Mouse (Mus musculus): ENCODE measurements around the gene Rab39b.

The Rab39b gene

DNA sequence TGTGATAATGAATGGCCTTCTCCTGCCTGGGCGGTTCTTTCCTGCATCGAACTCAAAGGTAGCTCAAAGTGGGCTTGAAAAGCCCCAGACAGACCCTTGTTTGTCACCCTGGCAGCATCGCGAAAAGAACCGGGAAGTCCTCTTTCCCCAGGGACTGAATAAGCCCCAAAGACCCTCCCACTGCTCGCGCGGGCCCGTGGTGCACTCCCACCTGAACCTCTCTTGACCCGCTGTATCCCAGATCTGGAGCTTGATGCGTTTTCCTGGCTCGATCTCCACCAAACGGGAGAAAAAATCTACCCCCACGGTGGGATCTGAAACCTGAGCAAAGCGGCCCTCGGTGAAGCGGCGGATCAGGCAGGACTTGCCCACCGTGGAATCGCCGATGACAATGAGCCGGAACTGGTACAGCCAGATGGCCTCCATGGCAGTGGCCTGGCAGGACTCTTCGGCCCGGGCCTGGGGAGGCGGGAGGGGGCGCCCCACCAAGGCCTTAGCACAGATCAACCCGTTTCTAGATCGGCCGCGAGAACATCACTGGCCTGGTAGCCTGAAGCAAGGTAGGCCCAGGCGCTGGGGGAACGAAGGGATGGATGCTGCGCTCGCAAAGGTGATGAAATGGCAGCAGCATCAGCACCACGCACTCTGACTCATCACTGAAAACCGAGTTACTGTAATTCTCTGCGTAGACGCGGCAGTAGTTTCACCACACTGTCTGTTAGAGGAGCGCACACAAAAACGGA, at the start of gene Rab39b:
TSS of gene Rab39b (minus strand) at position 650 of the 743 bp plus-strand sequence.
- DNase-seq = peak; percentile 6 to 18

DNA sequence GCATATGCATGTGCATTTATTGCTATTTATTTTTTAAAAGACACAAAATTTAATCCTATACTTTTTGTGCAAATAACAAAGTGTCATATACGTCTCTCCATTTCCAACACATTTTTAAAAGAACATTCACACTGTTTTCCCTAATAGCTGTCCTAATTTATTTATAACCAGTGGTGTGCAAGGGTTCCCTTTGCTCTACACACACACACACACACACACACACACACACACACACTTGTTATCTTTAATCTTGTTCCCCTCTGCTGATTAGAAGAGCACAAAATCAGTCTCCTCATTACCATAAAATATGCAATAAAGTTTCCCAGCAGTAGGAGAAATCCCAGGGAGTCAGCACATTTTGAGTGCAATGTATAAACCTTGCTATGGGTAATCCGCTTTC, 508 bp upstream of the Rab39b start:
- no peak for DNase-seq
